Mouse (Mus musculus) liver, embryonic 16.5 days (tissue): ENCODE measurements at regions not wholly inside any gene's neighbourhood (a gene's known extent, or its start where the extent isn't known, plus 50 kb on each side); places are given as distances from the start of the nearest gene placed in this dataset.
"Not testable (repeated sequence)": the region's sequence is repeated elsewhere in the genome, so short reads cannot be mapped to it uniquely, and the experiment has no call there.

Source experiments
- ATAC-seq: fragments of 200-750 bp; cut with Nextera tagmentation; 2 replicates; pipeline ENCODE4 v1.8.0; 2017; ENCODE audit warnings: low read depth, mild to moderate bottlenecking, moderate number of reproducible peaks, moderate library complexity
- H3K27ac ChIP-seq: fragments of 300-500 bp; sonication (generic); 2 replicates; pipeline ENCODE4 v1.5.1; 2014; ENCODE audit warnings: mild to moderate bottlenecking, low read length
- H3K27me3 ChIP-seq: fragments of 300-500 bp; sonication (generic); 2 replicates; pipeline ENCODE4 v1.6.1; 2014; ENCODE audit warnings: low read depth, low read length, mixed read lengths; ENCODE audit not compliant: control insufficient read depth, insufficient read depth
- H3K36me3 ChIP-seq: fragments of 300-500 bp; sonication (generic); 2 replicates; pipeline ENCODE4 v1.6.1; 2014; ENCODE audit warnings: mild to moderate bottlenecking; ENCODE audit not compliant: control insufficient read depth, insufficient read depth
- H3K4me1 ChIP-seq: fragments of 300-500 bp; sonication (generic); 2 replicates; pipeline ENCODE4 v1.6.1; 2014; ENCODE audit warnings: low read depth, low read length, mixed read lengths; ENCODE audit not compliant: control insufficient read depth
- H3K4me2 ChIP-seq: fragments of 300-500 bp; sonication (generic); 2 replicates; pipeline ENCODE4 v1.6.1; 2014; ENCODE audit warnings: low read depth, low read length, mixed read lengths
- H3K4me3 ChIP-seq: fragments of 300-500 bp; sonication (generic); 2 replicates; pipeline ENCODE4 v1.5.1; 2014; ENCODE audit warnings: low read depth, mild to moderate bottlenecking, low read length
- H3K9ac ChIP-seq: fragments of 300-500 bp; sonication (generic); 2 replicates; pipeline ENCODE4 v1.6.1; 2014; ENCODE audit warnings: low read depth, low read length
- H3K9me3 ChIP-seq: fragments of 300-500 bp; sonication (generic); replicated peaks from 2 replicates; pipeline ENCODE4 v1.6.1; 2016; ENCODE audit warnings: low read length; ENCODE audit not compliant: control insufficient read depth
- WGBS: fragments of 180-500 bp; shearing (Covaris S2); extraction: QIAGEN DNeasy Blood & Tissue Kit; methylation state at CpG from one replicate; pipeline ENCODE4 v1.1.7; 2014; ENCODE audit not compliant: insufficient replicate concordance; 5-methylcytosine and 5-hydroxymethylcytosine counted together

- ATAC-seq = no peak
- 24% methylated on average over 1 of the region's 1 CpGs for WGBS
- Histone ChIP-seq H3K27ac (no peak overlapping the region), H3K36me3 (no peaks in the 10 kb centered on the region), H3K4me3 (no peak overlapping the region), H3K9ac (no peak overlapping the region), H3K4me1 (no peaks in the 10 kb centered on the region), H3K9me3 (no peaks in the 10 kb centered on the region), H3K27me3 (no peaks in the 10 kb centered on the region), H3K4me2 (no peak overlapping the region)
These were observed 172.0 kb upstream of the Klhl1 start for GRCm38 (mm10) chr14:96690923-96691322.

- WGBS = 53% methylated on average over 5 of the region's 5 CpGs
- no peaks in the 10 kb centered on the region for H3K9me3 ChIP-seq
- H3K27me3 ChIP-seq = no peaks in the 10 kb centered on the region
- no peak overlapping the region for H3K4me2 ChIP-seq
- ATAC-seq = no peak
- H3K27ac ChIP-seq = no peak overlapping the region
- no peak overlapping the region for H3K9ac ChIP-seq
- no peaks in the 10 kb centered on the region for H3K36me3 ChIP-seq
- H3K4me1 ChIP-seq = no peaks in the 10 kb centered on the region
- H3K4me3 ChIP-seq = no peak overlapping the region
These were observed 165.0 kb upstream of the Klhl1 start for GRCm38 (mm10) chr14:96683943-96684342.

- H3K9ac ChIP-seq = no peak overlapping the region
- H3K4me2 ChIP-seq = no peak overlapping the region
- no peaks in the 10 kb centered on the region for H3K4me1 ChIP-seq
- no peak overlapping the region for H3K27ac ChIP-seq
- H3K27me3 ChIP-seq = no peaks in the 10 kb centered on the region
- ATAC-seq = no peak
- H3K36me3 ChIP-seq = no peaks in the 10 kb centered on the region
- H3K4me3 ChIP-seq = no peak overlapping the region
- H3K9me3 ChIP-seq = no peaks in the 10 kb centered on the region
- 54% methylated on average over 3 of the region's 3 CpGs for WGBS
These were observed 162.8 kb upstream of the Klhl1 start for GRCm38 (mm10) chr14:96681740-96682139.

- Histone ChIP-seq H3K9me3 (no peaks in the 10 kb centered on the region), H3K27ac (no peak overlapping the region), H3K4me2 (no peak overlapping the region), H3K27me3 (no peaks in the 10 kb centered on the region), H3K4me3 (no peak overlapping the region), H3K4me1 (no peaks in the 10 kb centered on the region), H3K9ac (no peak overlapping the region), H3K36me3 (no peaks in the 10 kb centered on the region)
- WGBS = 51% methylated on average over 1 of the region's 1 CpGs
- no peak for ATAC-seq
These were observed 157.3 kb upstream of the Klhl1 start for GRCm38 (mm10) chr14:96676213-96676612.

- Histone ChIP-seq H3K4me2 (no peak overlapping the region), H3K27me3 (no peaks in the 10 kb centered on the region), H3K9me3 (no peaks in the 10 kb centered on the region), H3K27ac (no peak overlapping the region), H3K9ac (no peak overlapping the region), H3K36me3 (no peaks in the 10 kb centered on the region), H3K4me3 (no peak overlapping the region), H3K4me1 (no peaks in the 10 kb centered on the region)
- 57% methylated on average over 2 of the region's 2 CpGs for WGBS
- no peak for ATAC-seq
These were observed 149.7 kb upstream of the Klhl1 start for GRCm38 (mm10) chr14:96668635-96669034.

- H3K9ac ChIP-seq = no peak overlapping the region
- H3K4me1 ChIP-seq = no peaks in the 10 kb centered on the region
- 69% methylated on average over 1 of the region's 1 CpGs for WGBS
- no peaks in the 10 kb centered on the region for H3K36me3 ChIP-seq
- ATAC-seq = no peak
- H3K27me3 ChIP-seq = no peaks in the 10 kb centered on the region
- no peaks in the 10 kb centered on the region for H3K9me3 ChIP-seq
- no peak overlapping the region for H3K4me3 ChIP-seq
- H3K4me2 ChIP-seq = no peak overlapping the region
- no peak overlapping the region for H3K27ac ChIP-seq
These were observed 137.6 kb upstream of the Klhl1 start for GRCm38 (mm10) chr14:96656500-96656899.

GRCm38 (mm10) chr14:96630291-96630690, 111.4 kb upstream of the Klhl1 start:
- H3K4me3 ChIP-seq = no peak overlapping the region

GRCm38 (mm10) chr14:96606736-96607135, 87.8 kb upstream of the Klhl1 start:
- no peaks in the 10 kb centered on the region for H3K4me1 ChIP-seq
- WGBS = 44% methylated on average over 4 of the region's 4 CpGs
- ATAC-seq = no peak
- H3K27me3 ChIP-seq = no peaks in the 10 kb centered on the region
- H3K9ac ChIP-seq = no peak overlapping the region
- H3K4me2 ChIP-seq = no peak overlapping the region
- H3K27ac ChIP-seq = no peak overlapping the region
- no peaks in the 10 kb centered on the region for H3K36me3 ChIP-seq
- H3K9me3 ChIP-seq = no peaks in the 10 kb centered on the region
- no peak overlapping the region for H3K4me3 ChIP-seq

More at GRCm38 (mm10) chr14:96630291-96630690, 111.4 kb upstream of the Klhl1 start:
- no peak overlapping the region for H3K4me2 ChIP-seq
- no peak for ATAC-seq
- no peaks in the 10 kb centered on the region for H3K4me1 ChIP-seq
- no peak overlapping the region for H3K9ac ChIP-seq
- no peaks in the 10 kb centered on the region for H3K27me3 ChIP-seq
- 44% methylated on average over 2 of the region's 2 CpGs for WGBS
- H3K9me3 ChIP-seq = no peaks in the 10 kb centered on the region
- H3K36me3 ChIP-seq = no peaks in the 10 kb centered on the region
- H3K27ac ChIP-seq = no peak overlapping the region

GRCm38 (mm10) chr14:96601092-96601491, 82.2 kb upstream of the Klhl1 start:
- not testable (repeated sequence) for H3K27me3 ChIP-seq, ATAC-seq

GRCm38 (mm10) chr14:96592051-96592450, 73.1 kb upstream of the Klhl1 start:
- H3K9me3 ChIP-seq = no peaks in the 10 kb centered on the region
- H3K27me3 ChIP-seq = no peaks in the 10 kb centered on the region
- no peak overlapping the region for H3K4me3 ChIP-seq
- no peaks in the 10 kb centered on the region for H3K4me1 ChIP-seq
- no peak overlapping the region for H3K27ac ChIP-seq
- no peak overlapping the region for H3K9ac ChIP-seq
- ATAC-seq = no peak
- no peaks in the 10 kb centered on the region for H3K36me3 ChIP-seq
- no peak overlapping the region for H3K4me2 ChIP-seq

More at GRCm38 (mm10) chr14:96601092-96601491, 82.2 kb upstream of the Klhl1 start:
- H3K36me3 ChIP-seq, H3K27ac ChIP-seq, H3K4me2 ChIP-seq, H3K4me3 ChIP-seq, H3K9me3 ChIP-seq, H3K4me1 ChIP-seq, H3K9ac ChIP-seq: not testable (repeated sequence)
- WGBS = 40% methylated on average over 1 of the region's 1 CpGs
